Mouse (Mus musculus): ENCODE data around the gene D130052B06Rik.

The D130052B06Rik gene

GRCm38 (mm10) chr11:33598986-33599385, at the start of gene D130052B06Rik:
Gene D130052B06Rik, plus strand, starts transcription at chr11:33599302.
- DNase-seq = no peak

DNA sequence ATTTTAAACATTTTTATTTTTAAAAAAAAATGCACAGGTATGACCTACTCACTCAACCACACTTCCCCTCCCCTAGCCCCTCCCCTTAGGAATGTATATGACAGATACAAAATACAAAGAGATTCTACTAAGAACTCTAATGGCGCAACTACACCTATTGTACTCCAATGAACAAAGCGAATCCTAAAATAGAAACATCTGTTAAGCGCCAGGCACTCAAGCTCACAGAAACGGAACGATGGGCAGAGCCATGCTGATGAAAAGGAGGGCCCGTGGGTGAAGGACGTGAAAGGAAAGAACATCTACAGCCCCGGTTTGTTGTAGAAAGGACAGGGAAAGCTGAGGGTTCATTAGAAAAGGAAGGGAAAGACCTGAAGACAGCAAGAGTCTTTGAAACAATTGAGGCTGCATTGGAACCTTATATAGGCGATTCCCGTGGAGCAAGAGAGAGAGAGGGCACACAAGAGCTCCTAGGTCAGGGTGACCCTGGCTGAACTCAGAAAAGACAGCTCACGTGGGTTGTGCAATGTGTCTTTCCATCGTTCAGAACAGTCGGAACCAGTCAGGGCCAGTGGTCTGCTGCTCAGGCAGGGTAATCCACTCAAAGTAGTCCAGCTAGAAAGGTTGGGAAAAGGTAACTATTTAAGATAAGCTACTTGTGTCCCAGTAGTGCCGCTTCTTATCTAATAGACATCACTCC, 48.1 kb upstream of the D130052B06Rik start:
- DNase-seq = no peak

GRCm38 (mm10) chr11:33554123-33554522, 45.0 kb upstream of the D130052B06Rik start:
- peak; percentile 7 for DNase-seq

GRCm38 (mm10) chr11:33563921-33564320, 35.2 kb upstream of the D130052B06Rik start:
- no peak for DNase-seq

GRCm38 (mm10) chr11:33570413-33570812, 28.7 kb upstream of the D130052B06Rik start:
- DNase-seq = no peak

DNA sequence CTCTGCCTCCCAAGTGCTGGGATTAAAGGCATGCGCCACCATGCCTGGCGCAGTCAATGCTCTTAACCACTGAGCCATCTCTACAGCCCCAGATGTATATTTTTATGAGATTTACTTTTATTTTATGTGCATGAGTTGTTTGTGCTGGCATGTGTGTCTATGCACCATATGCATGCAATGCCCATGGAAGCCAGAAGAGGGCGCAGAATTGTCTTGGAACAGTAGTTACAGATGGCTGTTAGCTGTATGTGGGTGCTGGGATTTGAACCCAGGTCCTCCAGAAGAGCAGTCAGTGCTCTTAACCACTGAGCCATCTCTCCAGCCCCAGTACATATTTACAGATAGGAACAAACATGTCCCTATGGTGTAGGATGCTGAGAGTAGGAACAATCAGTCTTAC, 24.2 kb upstream of the D130052B06Rik start:
- no peak for DNase-seq

GRCm38 (mm10) chr11:33578859-33579258, 20.2 kb upstream of the D130052B06Rik start, which contains the start of gene Gabrp:
Gene Gabrp, minus strand, starts transcription at chr11:33578959.
- no peak for DNase-seq

- no peak for DNase-seq
Measured at GRCm38 (mm10) chr11:33579621-33580020, 19.5 kb upstream of the D130052B06Rik start.

DNA sequence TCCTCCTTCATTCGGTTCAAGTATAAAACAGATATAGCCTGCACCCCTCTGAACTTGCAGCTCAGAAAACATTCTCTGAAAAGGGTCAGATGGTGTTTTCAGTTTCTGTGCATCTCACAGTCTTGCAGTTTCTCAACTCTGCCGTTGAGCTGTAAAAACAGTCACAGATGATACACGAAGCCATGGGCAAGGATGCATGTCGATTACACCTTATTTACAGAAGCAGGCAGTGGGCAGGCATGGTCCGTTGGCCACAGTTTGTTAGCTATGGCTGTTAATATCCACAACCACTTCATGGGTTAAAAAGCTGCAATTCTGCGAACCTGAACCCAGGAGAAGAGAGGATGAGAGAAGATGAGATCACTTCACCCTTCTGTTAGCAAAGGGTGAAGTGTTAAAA, 12.5 kb upstream of the D130052B06Rik start:
- DNase-seq = no peak

GRCm38 (mm10) chr11:33590771-33591170, 8.3 kb upstream of the D130052B06Rik start:
- no peak for DNase-seq

- no peak for DNase-seq
Measured at GRCm38 (mm10) chr11:33592826-33593225, 6.3 kb upstream of the D130052B06Rik start.

- DNase-seq = no peak
Measured at GRCm38 (mm10) chr11:33596655-33597054, 2.4 kb upstream of the D130052B06Rik start.

- no peak for DNase-seq
Measured at GRCm38 (mm10) chr11:33603174-33603573, 4.1 kb downstream of the D130052B06Rik start.

DNA sequence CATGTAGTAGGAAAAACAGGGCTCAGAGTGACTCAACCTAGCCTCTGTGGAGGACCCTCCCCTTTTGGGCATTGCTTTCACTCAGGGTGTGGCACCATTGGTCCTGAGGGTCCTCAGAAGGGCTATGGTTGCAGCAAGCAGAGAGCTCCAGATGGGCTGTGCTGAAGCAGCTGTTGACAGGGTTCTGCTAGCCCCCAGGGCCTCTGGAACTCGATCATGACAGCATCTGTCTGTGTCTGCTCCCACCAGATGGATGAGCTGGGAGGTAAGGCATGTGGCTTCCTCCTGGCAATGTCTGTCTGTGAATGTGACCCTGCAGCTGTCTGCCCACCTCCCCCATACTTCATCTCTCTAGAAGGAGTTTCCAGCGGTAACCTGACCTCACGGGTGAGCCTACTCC, 8.7 kb downstream of the D130052B06Rik start:
- no peak for DNase-seq

DNA sequence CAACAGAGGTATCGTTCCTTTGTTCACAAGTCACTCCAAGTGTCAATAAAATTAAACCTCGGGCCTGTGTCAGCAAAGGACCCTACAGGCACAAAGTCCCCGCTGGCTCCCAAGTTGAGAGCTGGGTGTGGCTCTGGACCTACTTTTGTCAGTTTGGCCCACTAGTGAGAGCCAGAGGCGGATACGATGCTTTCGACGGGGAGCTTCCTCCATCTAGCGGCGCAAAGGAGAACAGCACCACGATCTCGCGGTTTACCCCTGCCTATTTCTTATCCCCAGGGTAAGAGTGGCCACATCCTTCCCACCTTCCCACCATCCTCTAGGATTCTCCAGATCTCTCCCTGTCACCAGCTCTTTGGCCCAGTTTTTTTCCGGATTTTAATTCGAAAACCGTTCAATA, 15.1 kb downstream of the D130052B06Rik start:
- DNase-seq = peak; percentile 14

- peak; percentile 23 for DNase-seq
Measured at GRCm38 (mm10) chr11:33627136-33627742, 28.1 kb downstream of the D130052B06Rik start.

DNA sequence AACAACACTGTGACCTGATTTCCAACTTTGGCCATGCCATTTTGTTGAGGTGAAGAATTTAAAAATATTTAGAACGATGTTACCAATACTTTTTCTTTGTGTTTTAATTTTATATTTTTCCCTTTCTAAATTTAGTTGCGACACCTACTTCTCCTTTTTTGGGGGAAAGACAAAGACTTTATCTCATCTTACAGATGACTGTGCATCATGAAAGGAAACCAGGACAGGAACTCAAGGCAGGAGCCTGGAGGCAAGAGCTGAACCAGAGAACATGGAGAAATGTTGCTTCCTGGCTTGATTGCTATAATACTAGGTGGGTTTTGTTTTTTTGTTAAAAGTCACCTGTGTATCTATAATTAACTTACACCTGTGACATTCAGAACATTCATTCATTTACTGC, 38.0 kb downstream of the D130052B06Rik start:
- DNase-seq = no peak

DNA sequence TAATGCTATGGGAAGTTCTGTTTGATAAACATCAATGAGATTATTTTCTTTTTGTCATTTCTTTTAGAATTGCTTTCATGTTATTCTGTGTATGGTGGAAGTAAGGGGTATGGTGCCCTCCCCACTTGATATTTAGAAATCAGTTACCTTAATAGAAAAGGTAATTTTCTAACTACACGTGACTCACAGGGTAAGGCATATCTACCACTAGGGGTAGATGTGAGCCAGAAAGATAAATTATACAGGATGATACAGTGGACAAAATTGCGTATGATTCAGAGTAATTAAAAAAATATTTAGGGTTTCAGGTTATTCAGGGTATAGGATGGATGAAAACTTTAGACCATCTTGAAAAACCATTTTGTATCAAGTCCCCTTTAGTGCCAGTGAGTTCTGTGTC, 50.3 kb downstream of the D130052B06Rik start:
- no peak for DNase-seq

- no peak for DNase-seq
Measured at GRCm38 (mm10) chr11:33654485-33654884, 55.4 kb downstream of the D130052B06Rik start.

GRCm38 (mm10) chr11:33655221-33655620, 56.1 kb downstream of the D130052B06Rik start:
- DNase-seq = no peak

DNA sequence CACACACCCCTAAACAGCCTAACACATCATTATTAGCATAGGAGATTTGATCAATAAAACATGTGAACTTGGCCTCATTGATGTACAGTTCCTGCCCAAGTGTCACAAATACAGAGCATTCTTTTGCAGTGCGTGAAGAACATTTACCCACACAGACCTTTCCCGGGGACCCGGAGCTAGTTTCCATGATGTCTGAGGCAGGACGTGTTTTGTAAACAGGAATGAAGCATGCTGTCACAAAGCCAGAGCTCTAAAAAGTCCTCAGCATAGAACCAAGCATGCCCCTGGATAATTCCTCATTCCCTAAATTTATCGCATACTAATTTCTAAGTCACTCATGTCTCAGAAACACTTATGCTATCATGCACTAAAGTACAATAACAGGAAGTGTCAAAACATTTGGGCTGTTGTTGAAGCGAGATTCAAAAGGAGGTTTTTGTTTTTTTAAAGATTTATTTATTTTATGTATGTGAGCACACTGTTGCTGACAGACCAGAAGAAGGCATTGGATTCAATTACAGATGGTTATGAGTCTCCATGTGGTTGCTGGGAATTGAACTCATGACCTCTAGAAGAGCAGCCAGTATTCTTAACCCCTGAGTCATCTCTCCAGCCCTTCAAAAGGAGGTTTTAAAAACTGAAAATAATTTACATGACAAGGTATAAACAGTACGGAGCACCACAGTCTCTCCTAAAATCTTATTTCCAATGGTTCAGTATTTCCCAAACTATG, 56.9 kb downstream of the D130052B06Rik start:
- DNase-seq = no peak

DNA sequence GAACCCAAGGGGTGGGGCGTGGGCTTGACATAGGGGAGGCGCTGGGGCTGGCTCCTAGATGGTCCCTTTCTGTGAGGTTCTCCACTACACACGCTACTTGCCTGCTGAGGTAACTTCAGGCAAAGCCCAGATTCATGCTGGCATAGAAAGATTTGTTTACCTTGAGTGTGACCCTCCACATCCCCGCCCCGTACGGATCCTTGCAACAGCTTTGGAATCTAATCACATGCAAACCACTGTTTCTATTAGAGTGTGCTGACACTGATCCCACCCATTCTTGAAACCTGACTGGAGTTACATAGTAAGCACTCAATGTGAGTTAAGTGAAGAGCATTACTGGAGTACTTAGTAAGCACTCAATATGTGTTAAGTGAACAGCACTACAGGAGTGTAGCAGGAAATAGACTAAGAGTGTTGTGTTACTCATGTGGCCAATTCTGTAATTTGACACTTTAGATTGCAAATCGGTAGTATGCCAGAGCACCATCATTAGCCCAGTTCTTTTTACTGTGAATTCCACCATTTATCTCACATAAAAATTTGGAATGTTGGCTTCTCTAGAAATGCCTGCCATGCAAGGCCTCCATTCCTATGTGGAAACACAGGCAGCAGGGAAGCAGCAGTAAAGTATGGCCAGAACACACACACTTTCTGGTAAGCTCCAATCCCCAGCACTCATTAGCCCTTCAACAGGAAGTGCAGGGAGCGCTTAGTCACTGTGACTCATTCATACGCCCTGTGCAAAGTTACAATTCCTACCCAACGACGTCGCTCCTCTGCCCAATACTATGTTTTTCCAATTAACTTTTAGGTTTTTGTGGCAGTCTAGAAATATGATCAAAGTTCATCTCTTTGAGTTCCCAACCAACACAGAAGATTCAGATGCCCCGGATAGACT, 61.2 kb downstream of the D130052B06Rik start:
- DNase-seq = no peak

DNA sequence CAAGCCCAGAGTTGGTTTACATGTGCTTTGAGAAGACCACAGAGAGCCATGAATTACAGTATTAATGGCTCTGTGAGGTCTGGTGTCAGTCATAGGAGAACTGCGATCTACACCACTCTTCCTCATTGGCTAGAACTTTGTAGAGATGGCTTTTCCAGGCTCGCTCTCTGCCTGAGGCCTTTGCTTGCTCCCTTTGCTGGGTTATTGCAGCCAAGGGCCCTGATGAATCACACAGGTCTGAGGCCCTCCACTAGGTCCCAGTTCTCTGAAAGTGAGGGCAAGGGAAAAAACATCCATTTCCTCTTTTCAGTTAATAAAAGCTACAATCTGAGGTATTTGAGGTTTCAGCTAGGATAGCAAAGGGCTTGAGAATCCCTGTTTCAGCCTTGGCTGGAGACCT, 64.5 kb downstream of the D130052B06Rik start:
- no peak for DNase-seq

Measured in layer of hippocampus, adult 9-11 months (tissue).